Mouse (Mus musculus): ENCODE data around the gene Igfbpl1. TPM values are rescaled to one million over a fixed set of nuclear protein-coding genes. Genes with fewer than 3 reads are reported as not detected.

Gene Igfbpl1
- total RNA-seq (2021) (under 1 TPM; 0.16 to 0.20 TPM), polyA plus RNA-seq (2012; rRNA removed) (1.00 and 1.0 TPM in 2 replicates)
- long read RNA-seq, result 0 reads

GRCm38 (mm10) chr4:45826275-45827040 is at the start of gene Igfbpl1:
Gene Igfbpl1, minus strand, starts transcription at chr4:45826923.
- H3K27me3 ChIP-seq (ENCODE audit: control insufficient read depth, insufficient read depth, low read length), result peaks cover 6% of the 10 kb centered on the region; the same call in 1 of the 2 replicates
- H3K4me1 ChIP-seq (ENCODE audit: control insufficient read depth, insufficient read depth, low read length), result no peaks in the 10 kb centered on the region
- TF ChIP-seq EP300 (IDR thresholded peaks at IDR 0.05; ENCODE audit: insufficient read depth, low read depth, low read length) (no peak), CTCF (IDR thresholded peaks at IDR 0.05) (no peak), POLR2A (IDR thresholded peaks at IDR 0.05; ENCODE audit: insufficient read depth, low read depth, low read length) (no peak)
- H3K36me3 ChIP-seq (ENCODE audit: control insufficient read depth, insufficient read depth, low read length), result no peaks in the 10 kb centered on the region
- WGBS, result 2% methylated on average over 91 of the region's 91 CpGs
- H3K9ac ChIP-seq (ENCODE audit: low read depth, low read length), result no peak within 1 kb of the TSS
- DNase-seq, result no peak
- H3K27ac ChIP-seq, result no peak within 1 kb of the TSS
- intact Hi-C loops (cut with DNase I), result no loop called here
- no peak within 1 kb of the TSS for H3K4me3 ChIP-seq
- H3K79me2 ChIP-seq (replicated peaks; ENCODE audit: control insufficient read depth, insufficient read depth, low read length), result no peaks in the 10 kb centered on the region

- H3K4me1 ChIP-seq (ENCODE audit: control insufficient read depth, insufficient read depth, low read length), result no peaks in the 10 kb centered on the region
- H3K9ac ChIP-seq (ENCODE audit: low read depth, low read length), result no peak overlapping the region
- no peak for TF ChIP-seq EP300 (IDR thresholded peaks at IDR 0.05; ENCODE audit: insufficient read depth, low read depth, low read length)
- TF ChIP-seq CTCF (IDR thresholded peaks at IDR 0.05), result no peak
- TF ChIP-seq POLR2A (IDR thresholded peaks at IDR 0.05; ENCODE audit: insufficient read depth, low read depth, low read length), result no peak
- H3K27me3 ChIP-seq (ENCODE audit: control insufficient read depth, insufficient read depth, low read length), result no peaks in the 10 kb centered on the region
- DNase-seq, result no peak
- H3K36me3 ChIP-seq (ENCODE audit: control insufficient read depth, insufficient read depth, low read length), result no peaks in the 10 kb centered on the region
- no peaks in the 10 kb centered on the region for H3K79me2 ChIP-seq (replicated peaks; ENCODE audit: control insufficient read depth, insufficient read depth, low read length)
- intact Hi-C loops (cut with DNase I), result no loop called here
- WGBS, result 83% methylated on average over 2 of the region's 2 CpGs
- no peak overlapping the region for H3K4me3 ChIP-seq
- H3K27ac ChIP-seq, result no peak overlapping the region
Observed at GRCm38 (mm10) chr4:45872147-45872546, 45.4 kb upstream of the Igfbpl1 start.

DNA sequence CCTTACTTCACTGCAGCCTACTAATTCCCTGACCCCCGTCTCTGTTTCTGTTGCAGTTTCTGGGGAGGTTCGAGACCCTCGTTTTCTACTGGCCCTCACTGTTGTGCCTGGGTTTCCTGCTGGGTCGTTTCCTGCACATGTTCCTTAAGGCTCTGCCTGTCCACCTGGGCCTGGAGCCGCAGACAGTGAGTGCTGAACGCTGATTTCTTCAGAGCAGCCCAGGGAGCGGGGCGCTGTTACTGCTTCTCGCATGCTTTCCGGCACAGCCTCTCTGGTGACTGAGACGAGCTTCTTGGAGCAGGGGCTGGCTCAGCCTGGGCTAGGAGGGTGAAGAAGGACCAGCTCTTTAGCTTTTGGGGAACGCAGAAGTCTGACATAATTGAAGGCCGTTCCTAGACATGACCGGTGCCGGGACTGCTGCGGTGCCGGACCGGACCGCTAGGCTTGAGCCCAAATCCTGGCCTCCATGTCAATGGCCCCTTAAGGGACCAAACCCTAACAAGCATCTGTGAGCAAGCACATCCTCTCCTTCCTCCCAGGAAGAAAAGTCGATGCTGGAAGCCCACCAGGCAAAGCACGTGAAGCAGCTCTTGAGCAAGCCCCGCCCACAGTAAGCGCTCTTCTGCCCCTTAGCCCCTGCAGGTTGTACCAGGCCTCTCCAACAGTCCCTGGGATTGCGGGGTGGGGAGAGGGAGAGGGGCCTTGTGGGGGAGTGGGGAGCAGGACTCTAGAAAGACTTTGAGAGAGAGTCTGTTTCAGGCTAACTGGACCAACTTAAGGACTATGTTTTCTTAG is 42.5 kb upstream of the Igfbpl1 start:
- TF ChIP-seq POLR2A (IDR thresholded peaks at IDR 0.05; ENCODE audit: insufficient read depth, low read depth, low read length) (no peak), CTCF (IDR thresholded peaks at IDR 0.05) (no peak), EP300 (IDR thresholded peaks at IDR 0.05; ENCODE audit: insufficient read depth, low read depth, low read length) (no peak)
- H3K4me3 ChIP-seq, result no peak overlapping the region
- H3K27me3 ChIP-seq (ENCODE audit: control insufficient read depth, insufficient read depth, low read length), result no peaks in the 10 kb centered on the region
- no peaks in the 10 kb centered on the region for H3K4me1 ChIP-seq (ENCODE audit: control insufficient read depth, insufficient read depth, low read length)
- no peak overlapping the region for H3K27ac ChIP-seq
- DNase-seq, result no peak
- no peaks in the 10 kb centered on the region for H3K79me2 ChIP-seq (replicated peaks; ENCODE audit: control insufficient read depth, insufficient read depth, low read length)
- H3K36me3 ChIP-seq (ENCODE audit: control insufficient read depth, insufficient read depth, low read length), result no peaks in the 10 kb centered on the region
- WGBS, result 43% methylated on average over 24 of the region's 24 CpGs
- no peak overlapping the region for H3K9ac ChIP-seq (ENCODE audit: low read depth, low read length)
- intact Hi-C loops (cut with DNase I), result no loop called here

- intact Hi-C loops (cut with DNase I), result no loop called here
- WGBS, result 90% methylated on average over 8 of the region's 8 CpGs
- H3K4me3 ChIP-seq, result no peak overlapping the region
Observed at GRCm38 (mm10) chr4:45867416-45867815, 40.7 kb upstream of the Igfbpl1 start.

DNA sequence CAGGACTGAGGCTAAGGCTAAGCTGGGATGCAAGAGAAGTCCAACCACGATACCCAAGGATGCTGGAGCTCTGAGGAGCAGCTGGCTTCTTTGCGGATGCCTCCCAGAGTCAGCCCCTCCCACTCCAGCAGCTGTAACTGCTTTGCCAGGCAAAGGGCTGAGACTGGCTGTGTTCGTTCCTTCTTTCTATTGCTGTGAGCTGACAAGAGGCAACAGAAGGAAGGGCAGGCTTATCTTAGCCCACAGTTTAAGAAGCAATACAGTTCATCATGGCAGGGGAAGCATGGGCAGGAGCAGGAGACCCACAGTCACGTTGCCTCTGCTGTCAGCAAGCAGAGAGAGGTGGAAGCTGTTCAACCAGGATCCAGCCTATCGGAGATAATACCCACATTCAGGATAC is 34.4 kb upstream of the Igfbpl1 start:
- no peak overlapping the region for H3K4me3 ChIP-seq
- H3K27me3 ChIP-seq (ENCODE audit: control insufficient read depth, insufficient read depth, low read length), result no peaks in the 10 kb centered on the region
- H3K4me1 ChIP-seq (ENCODE audit: control insufficient read depth, insufficient read depth, low read length), result no peaks in the 10 kb centered on the region
- intact Hi-C loops (cut with DNase I), result no loop called here
- H3K27ac ChIP-seq, result no peak overlapping the region
- H3K36me3 ChIP-seq (ENCODE audit: control insufficient read depth, insufficient read depth, low read length), result no peaks in the 10 kb centered on the region
- H3K9ac ChIP-seq (ENCODE audit: low read depth, low read length), result no peak overlapping the region
- DNase-seq, result no peak
- WGBS, result 53% methylated on average over 5 of the region's 5 CpGs
- H3K79me2 ChIP-seq (replicated peaks; ENCODE audit: control insufficient read depth, insufficient read depth, low read length), result no peaks in the 10 kb centered on the region
- no peak for TF ChIP-seq CTCF (IDR thresholded peaks at IDR 0.05)
- TF ChIP-seq POLR2A (IDR thresholded peaks at IDR 0.05; ENCODE audit: insufficient read depth, low read depth, low read length), result no peak
- no peak for TF ChIP-seq EP300 (IDR thresholded peaks at IDR 0.05; ENCODE audit: insufficient read depth, low read depth, low read length)

More at GRCm38 (mm10) chr4:45867416-45867815, 40.7 kb upstream of the Igfbpl1 start:
- Histone ChIP-seq H3K36me3 (ENCODE audit: control insufficient read depth, insufficient read depth, low read length) (no peaks in the 10 kb centered on the region), H3K9ac (ENCODE audit: low read depth, low read length) (no peak overlapping the region), H3K27me3 (ENCODE audit: control insufficient read depth, insufficient read depth, low read length) (no peaks in the 10 kb centered on the region), H3K4me1 (ENCODE audit: control insufficient read depth, insufficient read depth, low read length) (no peaks in the 10 kb centered on the region), H3K79me2 (replicated peaks; ENCODE audit: control insufficient read depth, insufficient read depth, low read length) (no peaks in the 10 kb centered on the region), H3K27ac (no peak overlapping the region)
- no peak for DNase-seq
- TF ChIP-seq POLR2A (IDR thresholded peaks at IDR 0.05; ENCODE audit: insufficient read depth, low read depth, low read length), result no peak
- TF ChIP-seq EP300 (IDR thresholded peaks at IDR 0.05; ENCODE audit: insufficient read depth, low read depth, low read length), result no peak
- TF ChIP-seq CTCF (IDR thresholded peaks at IDR 0.05), result no peak
